Comparison of ENCODE assay signal across 20 mouse cellular contexts in genomic region chr1:80416329-80416728, GRCm38 (mm10). TPM values are rescaled to one million over a fixed set of nuclear protein-coding genes. Genes with fewer than 3 reads are reported as not detected.
"Had no signal": no experiment of that assay in that cellular context is flagged by ENCODE, and none has a peak within 500 bp of the region (broad histone marks: within the 10 kb centered on the region; RNA-seq: fewer than 3 reads in every experiment).

No protein-coding gene starts in this region.

- H3K36me3 ChIP-seq: limb, embryonic 13.5 days; liver, embryonic 15.5 days; midbrain, embryonic 10.5 days; neural tube, embryonic 12.5 days had no signal

- DNase-seq: kidney, adult 8-10 months; kidney, postnatal 36 days; left cerebral cortex, postnatal 4 days; lung, adult 2 months; lung, postnatal 36 days; midbrain, embryonic 14.5 days; spleen, adult 18-20 months; thymus, postnatal 25 days had no signal

- H3K9ac ChIP-seq: limb, embryonic 13.5 days; liver, embryonic 15.5 days; neural tube, embryonic 12.5 days had no signal

- H3K4me1 ChIP-seq: limb, embryonic 13.5 days; liver, embryonic 15.5 days; midbrain, embryonic 10.5 days; neural tube, embryonic 12.5 days had no signal

- H3K27ac ChIP-seq: kidney, postnatal 0 days; layer of hippocampus, adult 2 months; limb, embryonic 13.5 days; liver, embryonic 15.5 days; midbrain, embryonic 10.5 days; neural tube, embryonic 12.5 days; stomach, postnatal 0 days had no signal

- H3K4me3 ChIP-seq: layer of hippocampus, adult 2 months; limb, embryonic 13.5 days; liver, embryonic 15.5 days; midbrain, embryonic 10.5 days; myocyte; neural tube, embryonic 12.5 days had no signal

- H3K9me3 ChIP-seq: limb, embryonic 13.5 days; liver, embryonic 15.5 days; midbrain, embryonic 10.5 days; neural tube, embryonic 12.5 days had no signal

- H3K4me2 ChIP-seq: limb, embryonic 13.5 days; liver, embryonic 15.5 days; neural tube, embryonic 12.5 days had no signal

- H3K27me3 ChIP-seq: limb, embryonic 13.5 days; liver, embryonic 15.5 days; neural tube, embryonic 12.5 days had no signal

- ATAC-seq: intestine, postnatal 0 days; lung, postnatal 0 days had no signal

RNA-seq across cellular contexts. Expression of gene Gm45261, which starts 44.9 kb away (rescaled TPM):
- polyA plus RNA-seq: intestine, postnatal 0 days; kidney, postnatal 0 days; limb, embryonic 13.5 days; liver, adult 2 months; liver, embryonic 15.5 days; lung, adult 2 months; lung, postnatal 0 days; midbrain, embryonic 10.5 days; midbrain, embryonic 14.5 days; myocyte; neural tube, embryonic 12.5 days; stomach, postnatal 0 days; urinary bladder, adult 2 months had no signal
